Mouse (Mus musculus): ENCODE measurements at regions not wholly inside any gene's neighbourhood (a gene's known extent, or its start where the extent isn't known, plus 50 kb on each side); places are given as distances from the start of the nearest gene placed in this dataset.

DNA sequence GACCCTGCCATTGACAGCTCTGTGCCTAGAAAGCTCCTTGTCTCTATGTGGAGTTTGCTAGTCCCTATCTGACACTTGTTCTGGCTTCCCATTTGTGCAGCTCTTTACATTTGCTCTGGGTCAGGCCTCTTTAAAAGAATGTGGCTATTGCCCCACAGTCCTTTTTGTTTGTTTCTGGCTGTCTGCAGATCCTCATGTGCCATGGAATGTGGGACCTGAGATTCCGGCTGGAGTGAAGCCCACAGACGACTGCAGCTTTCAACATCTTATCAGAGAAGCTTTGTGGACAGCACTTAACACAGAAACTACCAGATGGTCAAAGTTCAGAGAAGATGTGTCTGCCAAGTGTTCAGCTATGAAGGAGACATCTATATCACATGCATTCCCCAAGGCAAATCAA, 309.7 kb upstream of the Egfl6 start:
- TF ChIP-seq CHD2 (IDR thresholded peaks at IDR 0.05; ENCODE audit: low read depth, low read length) (no peak), ZNF384 (IDR thresholded peaks at IDR 0.05; ENCODE audit: low read depth, low read length) (no peak), HCFC1 (IDR thresholded peaks at IDR 0.05; ENCODE audit: borderline replicate concordance, insufficient read depth, low read length) (no peak), ZC3H11A (IDR thresholded peaks at IDR 0.05; ENCODE audit: borderline replicate concordance, low read depth, low read length) (no peak), MAFK (IDR thresholded peaks at IDR 0.05; ENCODE audit: insufficient read depth, low read depth, low read length) (no peak)

Measured in ES-E14 (cell line).